Mouse (Mus musculus): ENCODE results near the gene 2700097O09Rik. TPM values are rescaled to one million over a fixed set of nuclear protein-coding genes. Genes with fewer than 3 reads are reported as not detected.

2700097O09Rik gene
- polyA plus RNA-seq, 1 experiment = 17.1 TPM

GRCm38 (mm10) chr12:55049731-55050353 is 30.1 kb downstream of the 2700097O09Rik start:
- TF ChIP-seq CTCF (IDR thresholded peaks at IDR 0.05; ENCODE audit: extremely low read depth, insufficient read depth, low read length) (no peak), POLR2A (IDR thresholded peaks at IDR 0.05; ENCODE audit: extremely low read depth, insufficient read depth, low read length) (no peak)
- H3K4me3 ChIP-seq (ENCODE audit: insufficient read depth, low read length) = no peak overlapping the region
- H3K27ac ChIP-seq (ENCODE audit: insufficient read depth, low read length) = no peak overlapping the region
- H3K4me1 ChIP-seq (ENCODE audit: control insufficient read depth, insufficient read depth, low read length) = no peaks in the 10 kb centered on the region

- no peak for TF ChIP-seq POLR2A (IDR thresholded peaks at IDR 0.05; ENCODE audit: extremely low read depth, insufficient read depth, low read length)
- no peak for TF ChIP-seq CTCF (IDR thresholded peaks at IDR 0.05; ENCODE audit: extremely low read depth, insufficient read depth, low read length)
- Histone ChIP-seq H3K4me3 (ENCODE audit: insufficient read depth, low read length) (no peak overlapping the region), H3K27ac (ENCODE audit: insufficient read depth, low read length) (no peak overlapping the region), H3K4me1 (ENCODE audit: control insufficient read depth, insufficient read depth, low read length) (no peaks in the 10 kb centered on the region)
Observed at GRCm38 (mm10) chr12:55041011-55041410, 38.9 kb downstream of the 2700097O09Rik start.

- Histone ChIP-seq H3K4me3 (ENCODE audit: insufficient read depth, low read length) (no peak overlapping the region), H3K4me1 (ENCODE audit: control insufficient read depth, insufficient read depth, low read length) (no peaks in the 10 kb centered on the region), H3K27ac (ENCODE audit: insufficient read depth, low read length) (no peak overlapping the region)
- TF ChIP-seq POLR2A (IDR thresholded peaks at IDR 0.05; ENCODE audit: extremely low read depth, insufficient read depth, low read length) (no peak), CTCF (IDR thresholded peaks at IDR 0.05; ENCODE audit: extremely low read depth, insufficient read depth, low read length) (no peak)
Observed at GRCm38 (mm10) chr12:55027088-55027487, 52.8 kb downstream of the 2700097O09Rik start.

- no peak overlapping the region for H3K27ac ChIP-seq (ENCODE audit: insufficient read depth, low read length)
- H3K4me1 ChIP-seq (ENCODE audit: control insufficient read depth, insufficient read depth, low read length) = no peaks in the 10 kb centered on the region
- TF ChIP-seq CTCF (IDR thresholded peaks at IDR 0.05; ENCODE audit: extremely low read depth, insufficient read depth, low read length) = no peak
- no peak for TF ChIP-seq POLR2A (IDR thresholded peaks at IDR 0.05; ENCODE audit: extremely low read depth, insufficient read depth, low read length)
- no peak overlapping the region for H3K4me3 ChIP-seq (ENCODE audit: insufficient read depth, low read length)
Observed at GRCm38 (mm10) chr12:55023284-55023683, 56.6 kb downstream of the 2700097O09Rik start.

GRCm38 (mm10) chr12:55019421-55019877 is 60.5 kb downstream of the 2700097O09Rik start:
- TF ChIP-seq CTCF (IDR thresholded peaks at IDR 0.05; ENCODE audit: extremely low read depth, insufficient read depth, low read length) (no peak), POLR2A (IDR thresholded peaks at IDR 0.05; ENCODE audit: extremely low read depth, insufficient read depth, low read length) (no peak)
- Histone ChIP-seq H3K27ac (ENCODE audit: insufficient read depth, low read length) (no peak overlapping the region), H3K4me1 (ENCODE audit: control insufficient read depth, insufficient read depth, low read length) (no peaks in the 10 kb centered on the region), H3K4me3 (ENCODE audit: insufficient read depth, low read length) (no peak overlapping the region)

- no peak for TF ChIP-seq CTCF (IDR thresholded peaks at IDR 0.05; ENCODE audit: extremely low read depth, insufficient read depth, low read length)
- TF ChIP-seq POLR2A (IDR thresholded peaks at IDR 0.05; ENCODE audit: extremely low read depth, insufficient read depth, low read length) = no peak
- Histone ChIP-seq H3K4me3 (ENCODE audit: insufficient read depth, low read length) (no peak overlapping the region), H3K27ac (ENCODE audit: insufficient read depth, low read length) (no peak overlapping the region), H3K4me1 (ENCODE audit: control insufficient read depth, insufficient read depth, low read length) (no peaks in the 10 kb centered on the region)
Observed at GRCm38 (mm10) chr12:55017119-55017721, 62.7 kb downstream of the 2700097O09Rik start.

- TF ChIP-seq POLR2A (IDR thresholded peaks at IDR 0.05; ENCODE audit: extremely low read depth, insufficient read depth, low read length) (no peak), CTCF (IDR thresholded peaks at IDR 0.05; ENCODE audit: extremely low read depth, insufficient read depth, low read length) (no peak)
Observed at GRCm38 (mm10) chr12:55016339-55017118, 63.4 kb downstream of the 2700097O09Rik start.

GRCm38 (mm10) chr12:55015428-55015827 is 64.5 kb downstream of the 2700097O09Rik start:
- TF ChIP-seq CTCF (IDR thresholded peaks at IDR 0.05; ENCODE audit: extremely low read depth, insufficient read depth, low read length) (no peak), POLR2A (IDR thresholded peaks at IDR 0.05; ENCODE audit: extremely low read depth, insufficient read depth, low read length) (no peak)
- Histone ChIP-seq H3K4me1 (ENCODE audit: control insufficient read depth, insufficient read depth, low read length) (no peaks in the 10 kb centered on the region), H3K27ac (ENCODE audit: insufficient read depth, low read length) (no peak overlapping the region), H3K4me3 (ENCODE audit: insufficient read depth, low read length) (no peak overlapping the region)

More at GRCm38 (mm10) chr12:55016339-55017118, 63.4 kb downstream of the 2700097O09Rik start:
- H3K4me3 ChIP-seq (ENCODE audit: insufficient read depth, low read length) = no peak overlapping the region
- no peaks in the 10 kb centered on the region for H3K4me1 ChIP-seq (ENCODE audit: control insufficient read depth, insufficient read depth, low read length)
- no peak overlapping the region for H3K27ac ChIP-seq (ENCODE audit: insufficient read depth, low read length)

GRCm38 (mm10) chr12:55013626-55014398 is 66.1 kb downstream of the 2700097O09Rik start, which contains the start of gene Baz1a:
Gene Baz1a, minus strand, starts transcription at chr12:55014348.
- Histone ChIP-seq H3K4me3 (ENCODE audit: insufficient read depth, low read length) (no peak within 1 kb of the TSS), H3K27ac (ENCODE audit: insufficient read depth, low read length) (no peak within 1 kb of the TSS), H3K4me1 (ENCODE audit: control insufficient read depth, insufficient read depth, low read length) (no peaks in the 10 kb centered on the region)
- TF ChIP-seq CTCF (IDR thresholded peaks at IDR 0.05; ENCODE audit: extremely low read depth, insufficient read depth, low read length) = no peak
- TF ChIP-seq POLR2A (IDR thresholded peaks at IDR 0.05; ENCODE audit: extremely low read depth, insufficient read depth, low read length) = no peak

Data from cortical plate, adult 2 months (tissue).